Mouse (Mus musculus) small intestine, adult 2 months (tissue): ENCODE results near the gene Tmem128.

ENCODE experiments used
- CTCF ChIP-seq: fragments of 200-500 bp; IDR thresholded peaks from 2 replicates; pipeline ENCODE4 v1.5.1; 2012; ENCODE audit warnings: low read depth, mild to moderate bottlenecking, control low read depth, inconsistent platforms, low read length, moderate library complexity, mixed read lengths; ENCODE audit not compliant: insufficient replicate concordance, insufficient read length; ENCODE audit errors: extremely low read depth
- POLR2A ChIP-seq: fragments of 200-500 bp; IDR thresholded peaks from 2 replicates; pipeline ENCODE4 v1.6.1; 2012; ENCODE audit warnings: low read depth, mild to moderate bottlenecking, control low read depth, inconsistent platforms, low read length, moderate library complexity

- TF ChIP-seq CTCF (no peak), POLR2A (no peak)
Observed at GRCm38 (mm10) chr5:38241966-38242365, 18.0 kb upstream of the Tmem128 start.
